Mouse (Mus musculus): ENCODE measurements at regions not wholly inside any gene's neighbourhood (a gene's known extent, or its start where the extent isn't known, plus 50 kb on each side); places are given as distances from the start of the nearest gene placed in this dataset.
"Not testable (repeated sequence)": the region's sequence is repeated elsewhere in the genome, so short reads cannot be mapped to it uniquely, and the experiment has no call there.

GRCm38 (mm10) chr8:60728339-60728738 is 95.7 kb downstream of the Mfap3l start:
- DNase-seq (ENCODE audit: low spot score in 2 of 2): no peak

GRCm38 (mm10) chr8:60732545-60732944 is 99.9 kb downstream of the Mfap3l start:
- no peak for DNase-seq (ENCODE audit: low spot score in 2 of 2)

- no peak for DNase-seq (ENCODE audit: low spot score in 2 of 2)
Observed at GRCm38 (mm10) chr8:60735961-60736360, 103.3 kb downstream of the Mfap3l start.

- no peak for DNase-seq (ENCODE audit: low spot score in 2 of 2)
Observed at GRCm38 (mm10) chr8:60736401-60736800, 103.8 kb downstream of the Mfap3l start.

GRCm38 (mm10) chr8:60736913-60737312 is 104.3 kb downstream of the Mfap3l start:
- no peak for DNase-seq (ENCODE audit: low spot score in 2 of 2)

- DNase-seq (ENCODE audit: low spot score in 2 of 2): no peak
Observed at GRCm38 (mm10) chr8:60737616-60738015, 105.0 kb downstream of the Mfap3l start.

- no peak for DNase-seq (ENCODE audit: low spot score in 2 of 2)
Observed at GRCm38 (mm10) chr8:60745877-60746276, 113.2 kb downstream of the Mfap3l start.

- DNase-seq (ENCODE audit: low spot score in 2 of 2): no peak
Observed at GRCm38 (mm10) chr8:60746486-60746885, 113.9 kb downstream of the Mfap3l start.

- DNase-seq (ENCODE audit: low spot score in 2 of 2): no peak
Observed at GRCm38 (mm10) chr8:60755704-60756415, 123.2 kb downstream of the Mfap3l start.

- DNase-seq (ENCODE audit: low spot score in 2 of 2): no peak
Observed at GRCm38 (mm10) chr8:60763959-60764358, 126.3 kb upstream of the Hpf1 start.

GRCm38 (mm10) chr8:60773350-60773749 is 116.9 kb upstream of the Hpf1 start:
- no peak for DNase-seq (ENCODE audit: low spot score in 2 of 2)

GRCm38 (mm10) chr8:60776251-60776650 is 114.0 kb upstream of the Hpf1 start:
- not testable (repeated sequence) for DNase-seq (ENCODE audit: low spot score in 2 of 2)

GRCm38 (mm10) chr8:60785049-60785448 is 105.2 kb upstream of the Hpf1 start:
- no peak for DNase-seq (ENCODE audit: low spot score in 2 of 2)

GRCm38 (mm10) chr8:60790453-60790852 is 99.8 kb upstream of the Hpf1 start:
- no peak for DNase-seq (ENCODE audit: low spot score in 2 of 2)

- DNase-seq (ENCODE audit: low spot score in 2 of 2): no peak
Observed at GRCm38 (mm10) chr8:60792518-60792917, 97.7 kb upstream of the Hpf1 start.

- DNase-seq (ENCODE audit: low spot score in 2 of 2): no peak
Observed at GRCm38 (mm10) chr8:60804787-60805186, 85.4 kb upstream of the Hpf1 start.

GRCm38 (mm10) chr8:60806772-60807171 is 83.4 kb upstream of the Hpf1 start:
- DNase-seq (ENCODE audit: low spot score in 2 of 2): peak in 1 of 2 experiments; percentile 33

- DNase-seq (ENCODE audit: low spot score in 2 of 2): no peak
Observed at GRCm38 (mm10) chr8:60809806-60810205, 80.4 kb upstream of the Hpf1 start.

GRCm38 (mm10) chr8:60810955-60811354 is 79.3 kb upstream of the Hpf1 start:
- no peak for DNase-seq (ENCODE audit: low spot score in 2 of 2)

- DNase-seq (ENCODE audit: low spot score in 2 of 2): no peak
Observed at GRCm38 (mm10) chr8:60825676-60826442, 64.4 kb upstream of the Hpf1 start.

GRCm38 (mm10) chr8:60827241-60827640 is 63.0 kb upstream of the Hpf1 start:
- no peak for DNase-seq (ENCODE audit: low spot score in 2 of 2)

- no peak for DNase-seq (ENCODE audit: low spot score in 2 of 2)
Observed at GRCm38 (mm10) chr8:60829093-60829492, 61.1 kb upstream of the Hpf1 start.

- DNase-seq (ENCODE audit: low spot score in 2 of 2): peak in 1 of 2 experiments; percentile 54
Observed at GRCm38 (mm10) chr8:60830556-60830955, 59.7 kb upstream of the Hpf1 start.

Measured in urinary bladder, adult 18-20 months (tissue).